Mouse (Mus musculus) brain, embryonic 14.5 days (tissue): ENCODE measurements around the gene Ppp2r5c.

Source experiments
- CTCF ChIP-seq: fragments of 200-500 bp; IDR thresholded peaks from 2 replicates; pipeline ENCODE4 v1.5.1; 2012; ENCODE audit warnings: inconsistent platforms, mild to moderate bottlenecking, moderate library complexity, borderline replicate concordance; ENCODE audit not compliant: insufficient read depth, insufficient read length; ENCODE audit errors: extremely low read depth
- POLR2A ChIP-seq: fragments of 200-500 bp; IDR thresholded peaks from 2 replicates; pipeline ENCODE4 v1.6.1; 2012; ENCODE audit warnings: mild to moderate bottlenecking, inconsistent platforms, borderline replicate concordance; ENCODE audit not compliant: poor library complexity, insufficient read depth, insufficient read length, severe bottlenecking; ENCODE audit errors: extremely low read depth

GRCm38 (mm10) chr12:110630056-110630455 lies 183.1 kb downstream of the Ppp2r5c start:
- TF ChIP-seq POLR2A (no peak), CTCF (no peak)
